Mouse (Mus musculus) kidney, postnatal 25 days (tissue): ENCODE measurements around the gene Srsf9.
"Not testable (repeated sequence)": the region's sequence is repeated elsewhere in the genome, so short reads cannot be mapped to it uniquely, and the experiment has no call there.

Experiments used
- DNase-seq, 2 experiments: peaks; one replicate each; pipeline ENCODE4 v3.0.0; 2021; ENCODE audit warnings: mixed read lengths in 2 of 2

Srsf9 gene

DNA sequence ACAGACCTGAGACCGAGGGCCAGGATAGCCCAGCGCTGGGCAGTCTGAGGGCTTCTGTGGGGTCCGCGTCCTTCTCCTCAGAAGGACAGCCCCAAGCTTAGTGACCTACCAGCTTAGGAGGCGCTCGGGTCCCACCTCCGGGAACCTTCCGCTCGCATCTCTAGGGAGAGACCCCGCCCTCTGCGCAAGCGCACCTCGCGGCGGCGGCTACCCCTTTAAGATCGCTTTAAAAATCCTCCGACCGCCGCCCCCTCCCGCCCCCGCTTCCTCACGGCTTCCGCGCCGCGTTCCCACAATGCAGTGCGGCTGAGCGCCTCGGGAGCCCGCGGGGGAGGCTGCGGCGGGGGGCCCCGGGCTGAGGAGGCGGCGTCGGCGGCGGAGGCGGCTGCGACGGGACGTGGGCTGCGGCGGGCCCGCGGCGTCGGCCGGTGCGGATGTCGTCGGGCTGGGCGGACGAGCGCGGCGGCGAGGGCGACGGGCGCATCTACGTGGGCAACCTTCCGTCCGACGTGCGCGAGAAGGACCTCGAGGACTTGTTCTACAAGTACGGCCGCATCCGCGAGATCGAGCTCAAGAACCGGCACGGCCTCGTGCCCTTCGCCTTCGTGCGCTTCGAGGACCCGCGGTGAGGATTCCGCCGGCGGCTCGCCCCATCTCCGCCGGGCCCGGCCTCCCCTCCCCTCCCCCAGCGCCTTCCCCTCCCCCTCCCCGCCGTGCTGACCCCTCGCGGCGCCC, at the start of gene Srsf9:
Gene Srsf9, plus strand, starts transcription at position 303 of the 735 bp plus-strand sequence.
- peak; percentile 97 to 98 for DNase-seq

DNA sequence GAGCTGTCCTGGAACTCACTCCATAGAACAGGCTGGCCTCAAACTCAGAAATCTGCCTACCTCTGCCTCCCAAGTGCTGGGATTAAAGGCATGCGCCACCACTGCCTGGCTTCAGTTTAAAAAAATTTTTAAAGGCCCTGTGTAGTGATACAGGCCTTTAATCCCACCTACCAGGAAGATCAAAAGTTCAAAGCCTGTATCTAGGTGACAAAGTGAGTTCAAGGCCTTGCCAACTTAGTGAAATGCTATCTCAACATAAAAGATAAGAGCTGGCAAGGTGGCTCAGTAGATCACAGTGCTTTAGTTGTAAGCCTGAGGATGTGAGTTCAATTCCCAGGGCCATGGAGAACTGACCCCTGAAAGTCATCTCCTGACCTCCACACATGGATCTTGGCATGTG, 48.9 kb upstream of the Srsf9 start:
- no peak for DNase-seq

DNA sequence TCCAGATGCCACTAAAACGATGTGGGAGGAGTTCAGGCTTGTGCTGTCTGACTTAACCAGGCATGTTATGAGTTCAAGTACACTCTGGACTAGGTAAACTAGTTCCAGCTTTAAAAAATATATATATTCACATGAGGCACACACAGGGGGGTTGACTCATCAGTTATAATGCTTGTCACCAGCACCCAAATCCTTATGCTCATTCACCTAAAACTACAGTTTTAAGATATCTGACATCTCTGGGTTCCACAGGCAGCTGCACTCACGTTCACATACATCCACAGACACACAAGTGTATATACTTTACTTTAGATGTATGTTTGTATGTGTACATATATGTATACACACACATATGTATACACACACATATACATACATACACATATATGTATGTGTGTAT, 48.2 kb upstream of the Srsf9 start:
- DNase-seq = no peak

DNA sequence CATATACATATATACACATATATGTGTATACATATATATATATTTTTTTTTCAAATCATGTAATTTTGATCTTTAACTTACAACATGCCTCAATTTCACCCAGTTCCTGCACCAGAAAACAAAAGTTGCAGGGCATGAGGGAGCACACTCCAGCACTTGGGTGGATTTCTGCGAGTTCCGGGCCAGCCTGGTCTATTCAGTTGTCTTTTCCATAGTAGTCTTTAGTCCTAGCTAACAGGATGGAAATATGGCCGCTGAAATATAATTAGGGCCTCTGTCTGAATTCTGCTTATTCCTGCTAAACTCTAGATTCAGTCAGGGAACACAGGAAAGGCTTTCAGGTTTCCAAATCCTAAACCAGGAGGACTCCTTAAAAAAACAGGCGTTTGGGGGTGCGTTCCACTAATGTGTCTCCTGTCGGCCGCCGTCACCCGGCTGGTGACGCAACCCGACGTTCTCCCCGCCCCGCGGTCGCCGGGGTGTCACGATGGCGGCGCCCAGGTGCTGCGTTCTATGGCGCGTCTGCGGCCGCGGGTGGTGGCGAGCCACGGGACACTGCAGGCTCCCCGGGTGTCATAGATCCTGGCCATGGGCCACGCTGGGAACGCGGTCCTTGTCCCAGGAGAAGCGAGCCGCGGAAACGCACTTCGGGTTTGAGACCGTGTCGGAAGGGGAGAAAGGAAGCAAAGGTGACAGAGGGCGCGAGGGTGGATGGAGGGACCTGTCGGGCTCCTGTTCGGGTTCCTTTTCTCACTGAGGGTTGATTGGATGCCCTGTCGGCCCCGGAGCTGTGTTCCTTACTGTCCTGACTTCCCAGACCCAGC, 47.5 kb upstream of the Srsf9 start, which contains the start of gene Coq5:
Gene Coq5, plus strand, starts transcription at position 441 of the 824 bp plus-strand sequence.
- peak; percentile 90 to 93 for DNase-seq

DNA sequence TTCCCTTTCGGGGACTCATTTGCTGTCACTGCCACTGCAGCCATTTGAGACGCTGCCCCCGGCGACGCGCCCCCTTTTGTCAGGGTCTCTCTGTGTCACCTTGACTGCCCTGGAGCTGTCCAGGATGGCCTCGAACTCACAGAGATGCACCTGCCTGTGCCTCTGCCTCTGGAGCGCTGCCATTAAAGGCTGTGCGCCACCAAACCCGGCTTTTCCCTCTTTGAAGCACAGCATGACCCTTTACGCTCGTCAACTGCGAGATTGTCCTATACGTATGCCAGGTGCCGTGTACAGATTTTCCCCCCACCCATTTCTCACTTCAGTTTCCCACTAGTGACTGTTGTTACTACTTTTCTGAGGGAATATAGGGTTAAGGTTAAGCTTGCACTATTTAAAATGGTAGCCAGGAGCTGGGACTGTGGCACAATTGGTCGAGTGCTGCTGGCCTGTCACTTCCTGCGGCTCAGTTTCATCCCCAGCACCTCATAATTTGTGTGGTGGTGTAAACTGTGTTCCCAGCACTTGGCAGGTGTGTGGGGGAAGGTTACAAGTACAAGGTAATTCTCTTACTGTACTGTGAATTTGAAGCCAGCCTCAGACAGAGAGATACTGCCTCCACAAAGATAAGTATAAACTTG, 46.8 kb upstream of the Srsf9 start:
- DNase-seq = peak in 1 of 2 experiments; percentile 22

DNA sequence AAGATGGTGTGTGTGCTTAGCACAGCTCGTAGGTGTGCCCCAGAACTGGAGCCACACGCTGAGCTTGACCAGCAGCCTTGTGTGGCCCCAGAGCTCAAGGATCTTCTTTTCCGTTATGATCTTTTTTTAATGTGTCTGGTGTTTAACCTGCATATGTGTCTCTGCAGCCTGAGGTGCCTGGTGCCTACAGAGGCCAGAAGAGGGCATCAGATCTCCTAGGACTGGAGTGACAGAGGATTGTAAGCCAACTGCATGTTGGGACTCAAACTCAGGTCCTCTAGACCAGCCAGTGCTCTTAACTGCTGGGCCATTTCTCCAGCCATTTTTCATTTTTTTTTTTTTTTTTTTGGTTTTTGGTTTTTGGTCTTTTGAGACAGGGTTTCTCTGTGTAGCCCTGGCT, 42.2 kb upstream of the Srsf9 start:
- DNase-seq = peak in 1 of 2 experiments; percentile 26

DNA sequence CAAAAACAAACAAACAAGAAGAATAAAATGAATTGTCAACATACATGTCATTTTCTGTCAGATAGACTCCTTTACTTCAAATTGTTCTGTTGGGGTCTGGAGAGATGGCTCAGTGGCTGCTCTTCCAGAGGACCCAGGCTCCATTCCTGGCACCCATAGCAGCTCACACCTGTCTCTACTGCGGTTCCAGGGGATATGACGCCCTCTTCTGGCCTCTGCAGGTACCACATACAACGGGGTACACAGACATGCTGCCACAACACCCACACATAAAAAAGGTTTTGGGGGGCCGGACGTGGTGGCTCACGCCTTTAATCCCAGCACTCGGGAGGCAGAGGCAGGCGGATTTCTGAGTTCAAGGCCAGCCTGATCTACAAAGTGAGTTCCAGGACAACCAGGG, 32.8 kb upstream of the Srsf9 start:
- no peak for DNase-seq

DNA sequence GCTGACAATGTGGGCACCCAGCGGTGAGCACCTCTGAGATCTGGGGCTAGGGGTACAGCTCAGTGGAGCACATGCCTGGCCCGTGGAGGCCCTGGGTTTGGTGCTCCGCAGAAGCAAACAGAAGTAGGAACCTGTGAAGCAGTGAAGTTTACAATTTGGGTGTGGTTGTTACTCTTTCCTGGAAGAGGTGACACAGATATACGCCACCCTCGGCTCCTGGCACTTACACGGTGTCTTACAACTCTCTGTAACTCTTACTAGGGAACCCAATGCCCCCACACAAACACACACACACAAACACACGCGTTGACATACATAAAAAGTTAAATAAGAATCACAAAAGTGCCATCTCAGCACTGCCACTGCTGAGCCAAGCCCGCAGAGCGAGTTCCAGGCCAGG, 30.6 kb upstream of the Srsf9 start:
- no peak for DNase-seq

DNA sequence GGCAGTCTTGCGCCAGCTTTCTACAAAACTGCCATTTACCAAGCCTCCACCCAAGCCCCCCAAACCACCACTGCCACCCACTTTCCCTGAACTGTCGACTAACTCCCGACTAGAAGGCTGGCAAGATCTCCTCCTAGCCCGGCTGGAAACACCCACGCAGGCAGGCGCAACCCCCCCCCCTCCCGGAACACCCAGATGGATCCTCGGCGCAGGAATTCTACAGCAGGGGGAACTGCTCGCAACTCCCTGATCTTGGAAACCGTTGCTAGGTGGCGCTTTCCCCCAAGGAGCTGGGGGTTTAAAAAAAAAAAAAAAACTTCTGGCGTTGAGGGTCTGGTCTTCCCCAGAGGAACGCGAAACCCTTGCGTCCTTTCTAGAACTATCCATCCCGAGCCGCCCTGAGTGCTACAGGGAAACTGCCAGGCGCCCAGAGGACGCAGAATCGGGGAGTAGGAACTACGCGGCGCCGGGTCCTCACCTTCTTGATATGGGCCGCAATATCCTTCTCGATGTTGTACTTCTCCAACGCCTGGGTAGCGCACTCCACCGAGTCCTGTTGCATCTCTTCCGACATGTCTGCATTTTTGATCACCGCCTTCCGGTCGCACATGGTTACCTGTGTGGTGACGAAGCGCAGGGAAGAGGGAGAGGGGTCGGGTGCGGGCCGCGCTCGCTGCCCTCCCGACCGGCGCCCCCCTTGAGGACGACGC, 26.8 kb upstream of the Srsf9 start:
- DNase-seq = peak; percentile 76 to 83

DNA sequence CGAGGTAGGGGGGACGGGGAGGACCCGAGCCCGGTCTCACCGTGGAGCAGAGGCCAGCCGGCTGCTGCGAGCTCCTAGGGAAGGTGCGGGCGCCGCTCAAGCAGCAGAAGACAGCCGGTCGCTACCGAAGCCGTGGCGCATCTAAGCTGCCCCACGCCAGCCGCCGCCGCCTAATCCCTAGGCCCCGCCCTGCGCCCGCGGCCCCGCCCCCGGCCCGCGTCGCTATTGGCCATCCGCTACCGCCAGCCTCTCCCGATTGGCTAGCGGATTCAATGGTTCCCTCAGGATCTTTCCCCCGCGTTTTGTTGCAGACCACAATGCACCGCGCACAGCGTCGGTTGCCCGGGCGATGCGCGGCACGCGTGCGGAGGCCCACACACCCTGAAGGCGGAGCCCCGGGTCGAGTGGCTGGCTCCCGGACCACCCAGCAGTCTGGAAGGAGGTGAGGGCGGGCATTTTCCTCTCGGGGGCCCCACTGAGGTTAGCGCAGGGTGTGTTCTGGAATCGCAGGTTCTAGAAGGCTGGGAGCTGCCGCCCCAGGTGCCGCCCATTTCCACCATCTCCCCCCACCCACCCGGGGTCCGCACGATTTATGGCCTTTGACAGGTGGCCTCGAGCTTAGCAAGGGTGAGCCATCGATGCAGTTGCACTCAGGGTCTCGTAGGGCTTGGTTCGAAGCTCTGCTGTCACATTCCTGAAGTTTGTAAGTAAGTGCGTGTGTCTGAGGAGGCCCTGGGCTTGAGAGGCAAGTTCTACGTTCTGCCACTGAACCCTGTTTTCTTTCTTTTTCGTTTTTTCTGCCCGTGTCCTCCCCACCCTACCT, 26.0 kb upstream of the Srsf9 start, which contains the start of gene Dynll1:
Gene Dynll1, minus strand, starts transcription at position 208 of the 823 bp plus-strand sequence.
- DNase-seq = peak; percentile 99

DNA sequence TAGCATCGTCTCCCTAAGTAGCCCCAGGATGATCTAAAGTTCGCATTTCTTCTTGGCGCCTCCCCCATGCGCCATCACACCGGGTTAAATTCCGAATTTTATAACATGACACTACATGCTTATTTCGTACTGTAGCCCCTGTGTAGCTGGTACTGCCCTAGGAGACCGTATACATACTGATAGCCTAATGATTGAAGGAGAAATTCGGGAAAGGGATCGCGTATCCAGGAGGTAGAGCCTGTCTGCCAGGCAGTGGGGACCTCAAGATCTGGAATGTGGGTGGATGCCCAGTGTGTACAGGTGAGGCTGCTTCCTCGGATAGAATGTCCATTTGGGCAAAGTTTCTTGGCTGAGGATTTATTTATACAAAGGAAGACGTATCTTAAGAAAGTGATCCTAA, 25.4 kb upstream of the Srsf9 start:
- DNase-seq = no peak

DNA sequence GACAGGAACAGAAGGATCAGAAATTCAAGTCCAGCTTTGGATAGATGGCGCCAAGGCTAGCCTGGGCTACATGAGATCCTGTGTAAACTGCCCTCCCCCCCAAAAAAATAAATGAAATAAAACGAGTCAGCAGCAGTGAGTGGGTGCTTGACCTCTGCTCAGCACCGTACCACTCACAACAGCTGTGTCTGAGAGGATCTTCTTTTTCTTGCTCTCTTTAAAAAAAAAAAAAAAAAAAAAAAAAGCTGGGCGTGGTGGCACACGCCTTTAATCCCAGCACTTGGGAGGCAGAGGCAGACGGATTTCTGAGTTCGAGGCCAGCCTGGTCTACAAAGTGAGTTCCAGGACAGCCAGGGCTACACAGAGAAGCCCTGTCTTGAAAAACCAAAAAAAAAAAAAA, 24.8 kb upstream of the Srsf9 start:
- not testable (repeated sequence) for DNase-seq

DNA sequence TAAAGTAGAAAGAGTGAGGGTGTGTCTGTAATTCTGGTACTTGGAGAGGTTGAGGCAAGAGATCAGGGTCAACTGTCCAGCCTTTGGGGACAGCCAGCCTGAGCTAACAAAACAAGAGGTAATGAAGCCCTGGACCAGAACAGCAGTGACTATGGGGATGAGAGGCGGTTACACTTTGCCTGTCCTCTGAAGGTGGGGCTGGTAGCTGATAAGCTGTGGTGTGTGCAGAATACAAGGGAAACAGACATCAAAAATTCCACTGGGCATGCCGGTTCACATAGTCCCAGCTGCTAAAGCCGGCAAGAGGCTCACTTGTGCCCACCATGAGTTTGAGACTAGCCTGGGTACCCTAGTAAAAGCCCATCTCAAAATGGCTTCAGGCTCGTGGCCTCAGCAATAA, 14.6 kb upstream of the Srsf9 start:
- no peak for DNase-seq

DNA sequence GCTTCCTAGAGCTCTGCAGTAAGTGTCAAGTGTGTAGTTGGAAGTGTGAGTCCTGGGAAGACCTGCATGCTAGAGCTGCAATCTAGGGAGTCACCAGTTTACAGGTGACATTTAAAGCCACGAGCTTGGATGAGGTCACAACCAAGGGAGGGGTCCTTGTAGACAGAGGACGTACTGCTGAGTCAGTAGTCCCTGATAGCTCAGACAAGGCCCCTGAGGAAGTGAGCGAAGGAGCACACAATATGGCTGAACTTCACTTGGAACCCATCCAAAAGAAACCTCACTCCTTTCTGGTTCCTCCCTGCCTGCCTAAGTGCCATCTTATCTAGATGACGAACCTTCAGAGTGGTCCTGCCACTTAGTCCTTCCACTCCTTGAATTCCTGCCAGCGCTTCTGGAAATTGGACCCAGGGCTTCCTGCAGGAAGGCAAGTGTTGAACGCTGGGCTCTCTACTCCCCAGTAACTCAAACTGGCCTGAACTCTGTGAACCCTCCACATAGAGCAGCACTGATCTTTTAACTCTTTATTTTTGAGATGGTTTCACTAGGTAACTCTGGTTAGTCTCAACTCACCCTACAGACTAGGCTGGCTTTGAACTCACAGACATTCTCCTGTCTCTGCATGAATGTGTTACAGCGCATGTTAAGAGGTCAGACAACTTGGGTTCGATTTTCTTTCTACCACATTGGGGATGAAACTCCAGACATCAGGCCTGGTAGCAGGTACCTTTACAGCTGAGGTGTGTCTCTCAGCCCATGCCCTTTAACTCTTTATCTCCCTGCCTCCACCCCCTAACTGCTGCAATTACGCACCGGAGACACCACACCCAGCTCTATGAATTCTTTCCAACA, 13.9 kb upstream of the Srsf9 start:
- no peak for DNase-seq

DNA sequence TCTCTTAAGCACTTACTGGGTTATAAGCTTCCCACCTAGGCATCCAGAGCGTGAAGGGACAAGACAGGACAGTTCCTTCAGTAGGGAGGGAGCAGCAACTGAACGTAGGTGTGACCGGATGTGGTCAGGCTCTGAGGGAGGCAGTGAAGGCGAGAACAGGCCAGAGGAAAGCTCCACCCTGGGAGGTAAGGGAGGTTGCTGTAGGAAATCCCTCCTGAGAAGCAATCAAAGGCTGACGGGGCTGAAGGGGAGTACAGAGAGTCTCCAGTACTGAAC, 13.4 kb upstream of the Srsf9 start:
- DNase-seq = no peak

DNA sequence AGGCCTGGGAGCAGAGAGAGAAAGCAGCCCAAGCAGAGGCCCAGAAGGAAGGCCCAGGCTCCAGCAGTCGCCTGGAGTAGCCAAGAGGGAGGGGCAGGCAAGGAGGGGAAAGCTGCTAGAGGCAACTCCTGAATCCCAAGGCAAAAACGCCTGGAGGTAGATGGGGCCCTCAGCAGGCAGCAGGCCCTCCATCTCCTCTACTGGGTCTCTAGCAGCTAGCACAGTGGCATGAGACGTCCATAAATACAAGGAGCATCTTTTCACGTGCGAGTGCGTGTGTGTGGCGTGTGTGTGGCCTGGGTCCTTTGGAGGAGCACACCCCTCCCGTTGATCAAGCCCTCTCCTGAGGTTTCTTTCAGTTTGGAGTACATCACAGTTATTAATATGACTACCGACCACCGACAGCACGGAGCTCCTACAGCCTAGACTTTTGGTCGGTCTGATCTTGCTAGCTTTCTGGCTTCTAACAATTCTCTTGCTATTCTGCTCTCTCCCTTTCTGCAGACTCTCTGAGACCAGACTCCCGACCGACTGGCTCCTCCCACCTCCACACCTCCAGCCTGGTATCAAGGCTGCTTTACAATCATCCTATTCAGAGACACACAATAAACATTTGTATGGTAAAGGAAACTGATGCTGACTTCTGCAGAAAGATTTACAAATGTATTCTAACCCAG, 9.9 kb upstream of the Srsf9 start:
- DNase-seq = no peak

DNA sequence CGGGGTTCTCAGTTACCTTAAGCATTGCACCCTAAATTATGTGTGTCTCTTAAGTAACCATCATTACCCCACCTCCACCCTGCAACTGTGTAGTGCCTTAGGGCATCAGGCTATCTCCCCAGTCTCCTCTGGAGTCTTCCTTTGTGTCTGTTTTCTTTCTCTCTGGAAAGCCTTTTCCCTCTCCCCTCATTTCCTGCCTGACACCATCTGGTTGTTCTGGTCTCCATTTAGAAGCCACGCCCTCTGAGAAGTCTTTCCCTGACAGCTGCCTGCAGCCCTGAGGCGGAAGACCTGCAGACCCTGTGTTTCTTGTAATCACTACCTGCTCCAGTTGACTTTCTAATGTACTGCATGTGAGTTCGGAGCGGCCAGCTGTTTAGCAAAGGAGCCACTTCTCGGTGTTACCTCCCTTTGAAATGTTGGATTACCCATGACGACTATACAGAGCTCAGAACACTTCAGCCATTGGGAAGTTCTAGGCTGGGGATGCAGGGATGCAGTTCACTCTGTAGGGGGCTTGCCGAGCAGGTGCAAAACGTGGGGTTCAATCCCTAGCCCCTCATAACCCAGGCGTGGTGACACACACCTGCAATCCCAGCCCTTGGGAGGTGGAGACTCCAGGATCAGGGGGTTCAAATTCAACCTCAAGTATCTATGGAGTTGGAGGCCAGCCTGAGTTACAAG, 9.2 kb upstream of the Srsf9 start:
- no peak for DNase-seq

DNA sequence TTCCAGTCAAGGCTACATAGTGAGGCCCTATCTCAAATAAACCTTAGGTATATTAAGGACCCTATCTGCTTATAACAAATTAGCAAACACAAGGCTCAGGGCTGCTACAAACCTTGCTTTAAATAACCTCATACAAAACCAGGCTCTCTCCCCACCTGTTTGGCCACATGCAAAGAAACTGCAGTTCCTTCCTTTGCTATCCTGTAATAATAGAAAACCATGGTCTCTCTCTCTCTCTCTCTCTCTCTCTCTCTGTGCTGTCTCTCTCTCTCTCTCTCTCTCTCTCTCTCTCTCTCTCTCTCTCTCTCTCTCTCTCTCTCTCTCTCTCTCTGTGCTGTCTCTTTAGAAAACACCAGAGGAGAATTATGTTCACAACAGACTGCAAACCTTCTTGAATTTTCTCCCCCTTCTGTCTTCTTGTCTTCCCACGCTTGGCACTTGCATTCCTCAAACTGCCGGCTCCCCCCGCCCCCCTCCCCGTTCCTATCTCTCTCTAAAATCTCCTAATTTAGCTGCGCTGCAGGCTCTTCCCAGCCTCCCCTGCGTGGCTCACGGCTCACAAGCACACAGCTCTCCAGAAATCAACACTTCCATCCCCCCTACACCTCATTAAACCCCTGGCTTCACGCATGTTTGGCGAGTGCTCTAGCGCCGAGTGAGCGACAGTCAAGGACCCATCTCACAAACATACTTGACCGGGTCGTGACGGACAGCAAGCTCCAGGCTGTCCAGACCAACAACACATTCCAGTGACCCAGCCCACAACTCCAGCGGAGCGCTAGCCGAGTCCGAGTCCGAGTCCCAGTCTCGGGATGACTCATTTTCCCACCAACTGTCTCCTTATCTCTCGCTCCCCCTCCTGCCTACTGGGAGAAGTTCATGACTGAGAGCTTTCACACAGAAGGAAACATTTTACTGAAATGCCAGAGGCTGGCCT, 7.7 kb upstream of the Srsf9 start:
- DNase-seq = peak; percentile 68 to 84
